Mouse (Mus musculus) forebrain, postnatal 0 days (tissue): ENCODE data around the gene Dnm1. TPM values are rescaled to one million over a fixed set of nuclear protein-coding genes. Genes with fewer than 3 reads are reported as not detected.
A peak's percentile ranks its signal among the peaks of the same experiment; 100 is the strongest.

Experiments used
- ATAC-seq: fragments of 200-750 bp; cut with Nextera tagmentation; 2 replicates; pipeline ENCODE4 v1.8.0; 2017; ENCODE audit warnings: mild to moderate bottlenecking, moderate library complexity
- DNase-seq: peaks from one replicate; pipeline ENCODE4 v3.0.0-alpha.2; 2015
- H3K27ac ChIP-seq: fragments of 300-500 bp; sonication (generic); 2 replicates; pipeline ENCODE4 v1.5.1; 2014; ENCODE audit warnings: low read depth, mild to moderate bottlenecking, antibody characterized with exemption, low read length, moderate library complexity, mixed read lengths
- H3K27me3 ChIP-seq: fragments of 300-500 bp; sonication (generic); 2 replicates; pipeline ENCODE4 v1.6.1; 2014; ENCODE audit warnings: mild to moderate bottlenecking, low read length, mixed read lengths; ENCODE audit not compliant: insufficient read depth
- H3K36me3 ChIP-seq: fragments of 300-500 bp; sonication (generic); 2 replicates; pipeline ENCODE4 v1.6.1; 2014; ENCODE audit warnings: mild to moderate bottlenecking, moderate library complexity; ENCODE audit not compliant: insufficient read depth
- H3K4me1 ChIP-seq: fragments of 300-500 bp; sonication (generic); 2 replicates; pipeline ENCODE4 v1.6.1; 2014; ENCODE audit warnings: antibody characterized with exemption; ENCODE audit not compliant: insufficient read depth
- H3K4me2 ChIP-seq: fragments of 300-500 bp; sonication (generic); 2 replicates; pipeline ENCODE4 v1.6.1; 2014; ENCODE audit warnings: low read depth, mild to moderate bottlenecking, moderate library complexity
- H3K4me3 ChIP-seq: fragments of 300-500 bp; sonication (generic); 2 replicates; pipeline ENCODE4 v1.5.1; 2014; ENCODE audit warnings: low read depth, low read length, mixed read lengths
- H3K9ac ChIP-seq: fragments of 300-500 bp; sonication (generic); 2 replicates; pipeline ENCODE4 v1.6.1; 2014; ENCODE audit warnings: mild to moderate bottlenecking
- H3K9me3 ChIP-seq: fragments of 300-500 bp; sonication (generic); 2 replicates; pipeline ENCODE4 v1.6.1; 2016; ENCODE audit warnings: low read length
- CTCF ChIP-seq: sonication (generic); IDR thresholded peaks from 2 replicates; pipeline ENCODE4 v1.5.1; 2016; ENCODE audit warnings: antibody characterized with exemption, control low read depth, low read depth
- WGBS: fragments of 180-500 bp; shearing (Covaris S2); extraction: QIAGEN DNeasy Blood & Tissue Kit; methylation state at CpG from one replicate; pipeline ENCODE4 v1.1.7; 2014; 5-methylcytosine and 5-hydroxymethylcytosine counted together
- polyA plus RNA-seq: library from polyadenylated mRNA; unstranded; fragments of >200 nt; fragmentation: Nextera tagmentation; extraction: Ambion mirVana; gene quantifications from 2 replicates; pipeline ENCODE4 v1.2.1, GENCODE M21; 2015
- total RNA-seq: library from RNA; depleted of rRNA; stranded (reverse); fragments of >200 nt; gene quantifications from 2 replicates; pipeline ENCODE4 v1.2.3, GENCODE M21; 2014

Gene Dnm1
- total and polyA plus RNA-seq, 2 experiments from 2014 or later, result 71.6 to 106 TPM

GRCm38 (mm10) chr2:32318709-32319585 lies 34.2 kb downstream of the Dnm1 start:
- no peaks in the 10 kb centered on the region for H3K27me3 ChIP-seq
- H3K4me3 ChIP-seq, result no peak overlapping the region
- H3K36me3 ChIP-seq, result peaks cover 40% of the 10 kb centered on the region
- no peak overlapping the region for H3K27ac ChIP-seq
- no peaks in the 10 kb centered on the region for H3K4me1 ChIP-seq
- no peak for TF ChIP-seq CTCF
- WGBS, result 79% methylated on average over 14 of the region's 14 CpGs
- ATAC-seq (no peak), DNase-seq (no peak)
- H3K9me3 ChIP-seq, result no peaks in the 10 kb centered on the region
- H3K4me2 ChIP-seq, result 0 out of 2 replicates have a peak overlapping the region, but pooled peaks have one; percentile 19
- H3K9ac ChIP-seq, result no peak overlapping the region

- Histone ChIP-seq H3K9ac (no peak overlapping the region), H3K27me3 (no peaks in the 10 kb centered on the region), H3K36me3 (peaks cover 34% of the 10 kb centered on the region; the same call in 1 of the 2 replicates), H3K4me2 (peak overlapping the region; percentile 19), H3K9me3 (no peaks in the 10 kb centered on the region), H3K4me3 (no peak overlapping the region), H3K4me1 (no peaks in the 10 kb centered on the region), H3K27ac (no peak overlapping the region)
- peak; percentile 8; the same call in 1 of the 2 replicates for ATAC-seq
- 16% methylated on average over 19 of the region's 19 CpGs for WGBS
- no peak for TF ChIP-seq CTCF
- no peak for DNase-seq
Measured at GRCm38 (mm10) chr2:32317791-32318417, 35.2 kb downstream of the Dnm1 start.

- no peak for TF ChIP-seq CTCF
- DNase-seq, result no peak
- Histone ChIP-seq H3K4me2 (no peak overlapping the region), H3K27ac (no peak overlapping the region), H3K4me3 (no peak overlapping the region), H3K9me3 (no peaks in the 10 kb centered on the region), H3K9ac (no peak overlapping the region), H3K4me1 (no peaks in the 10 kb centered on the region), H3K36me3 (peaks cover 32% of the 10 kb centered on the region; the same call in 1 of the 2 replicates), H3K27me3 (no peaks in the 10 kb centered on the region)
- 65% methylated on average over 20 of the region's 20 CpGs for WGBS
- ATAC-seq, result 0 out of 2 replicates have a peak, but pooled peaks have one; percentile 14
Measured at GRCm38 (mm10) chr2:32316887-32317656, 36.1 kb downstream of the Dnm1 start.

GRCm38 (mm10) chr2:32315751-32316150 lies 37.4 kb downstream of the Dnm1 start:
- no peak for TF ChIP-seq CTCF
- H3K36me3 ChIP-seq, result peaks cover 33% of the 10 kb centered on the region; the same call in 1 of the 2 replicates
- no peaks in the 10 kb centered on the region for H3K27me3 ChIP-seq
- H3K9ac ChIP-seq, result no peak overlapping the region
- 20% methylated on average over 8 of the region's 8 CpGs for WGBS
- peaks cover 8% of the 10 kb centered on the region; the same call in 1 of the 2 replicates for H3K4me1 ChIP-seq
- ATAC-seq, result no peak
- H3K9me3 ChIP-seq, result no peaks in the 10 kb centered on the region
- H3K4me2 ChIP-seq, result no peak overlapping the region
- DNase-seq, result no peak
- no peak overlapping the region for H3K4me3 ChIP-seq
- no peak overlapping the region for H3K27ac ChIP-seq

- WGBS, result 97% methylated on average over 14 of the region's 14 CpGs
- no peaks in the 10 kb centered on the region for H3K27me3 ChIP-seq
- no peak overlapping the region for H3K9ac ChIP-seq
- ATAC-seq (no peak), DNase-seq (no peak)
- peaks cover 8% of the 10 kb centered on the region; the same call in 1 of the 2 replicates for H3K4me1 ChIP-seq
- H3K27ac ChIP-seq, result no peak overlapping the region
- H3K4me3 ChIP-seq, result no peak overlapping the region
- H3K9me3 ChIP-seq, result no peaks in the 10 kb centered on the region
- TF ChIP-seq CTCF, result no peak
- no peak overlapping the region for H3K4me2 ChIP-seq
- peaks cover 34% of the 10 kb centered on the region for H3K36me3 ChIP-seq
Measured at GRCm38 (mm10) chr2:32314831-32315230, 38.3 kb downstream of the Dnm1 start.

- TF ChIP-seq CTCF, result 0 out of 2 replicates have a peak, but pooled peaks have one; percentile 18
Measured at GRCm38 (mm10) chr2:32312318-32312964, 40.7 kb downstream of the Dnm1 start.

More at GRCm38 (mm10) chr2:32312318-32312964, 40.7 kb downstream of the Dnm1 start:
- Histone ChIP-seq H3K9me3 (no peaks in the 10 kb centered on the region), H3K4me3 (peak overlapping the region; percentile 42), H3K36me3 (peaks cover 51% of the 10 kb centered on the region), H3K4me2 (peak overlapping the region; percentile 95), H3K27me3 (no peaks in the 10 kb centered on the region), H3K9ac (peak overlapping the region; percentile 59), H3K4me1 (peaks cover 8% of the 10 kb centered on the region; the same call in 1 of the 2 replicates), H3K27ac (0 out of 2 replicates have a peak overlapping the region, but pooled peaks have one; percentile 21)
- WGBS, result 3% methylated on average over 48 of the region's 56 CpGs
- ATAC-seq (peak; percentile 78), DNase-seq (peak; percentile 82)
